Mouse (Mus musculus) intestine, embryonic 16.5 days (tissue): ENCODE results near the gene Pear1. TPM values are rescaled to one million over a fixed set of nuclear protein-coding genes. Genes with fewer than 3 reads are reported as not detected.

Source experiments
- ATAC-seq: fragments of 200-750 bp; cut with Nextera tagmentation; 2 replicates; pipeline ENCODE4 v1.8.0; 2017; ENCODE audit warnings: moderate TSS enrichment, moderate library complexity
- H3K27ac ChIP-seq: fragments of 300-500 bp; sonication (generic); 2 replicates; pipeline ENCODE4 v1.5.1; 2014; ENCODE audit warnings: mild to moderate bottlenecking, low read length
- H3K27me3 ChIP-seq: fragments of 300-500 bp; sonication (generic); replicated peaks from 2 replicates; pipeline ENCODE4 v1.6.1; 2014; ENCODE audit warnings: low read length, control low read depth, mixed read lengths; ENCODE audit not compliant: control insufficient read depth, insufficient read depth
- H3K36me3 ChIP-seq: fragments of 300-500 bp; sonication (generic); 2 replicates; pipeline ENCODE4 v1.6.1; 2014; ENCODE audit warnings: low read length, control low read depth; ENCODE audit not compliant: control insufficient read depth, insufficient read depth
- H3K4me1 ChIP-seq: fragments of 300-500 bp; sonication (generic); 2 replicates; pipeline ENCODE4 v1.6.1; 2014; ENCODE audit warnings: low read length, control low read depth, mixed read lengths; ENCODE audit not compliant: control insufficient read depth, insufficient read depth
- H3K4me2 ChIP-seq: fragments of 300-500 bp; sonication (generic); 2 replicates; pipeline ENCODE4 v1.6.1; 2014; ENCODE audit warnings: low read depth, low read length, control low read depth
- H3K4me3 ChIP-seq: fragments of 300-500 bp; sonication (generic); 2 replicates; pipeline ENCODE4 v1.5.1; 2014; ENCODE audit warnings: mild to moderate bottlenecking, low read length
- H3K9ac ChIP-seq: fragments of 300-500 bp; sonication (generic); 2 replicates; pipeline ENCODE4 v1.6.1; 2014; ENCODE audit warnings: low read depth, low read length
- H3K9me3 ChIP-seq: fragments of 300-500 bp; sonication (generic); 2 replicates; pipeline ENCODE4 v1.6.1; 2016; ENCODE audit warnings: low read length, control low read depth; ENCODE audit not compliant: control insufficient read depth
- WGBS: fragments of 180-500 bp; shearing (Covaris S2); extraction: QIAGEN DNeasy Blood & Tissue Kit; methylation state at CpG from one replicate; pipeline ENCODE4 v1.1.7; 2014; 5-methylcytosine and 5-hydroxymethylcytosine counted together
- polyA plus RNA-seq: library from polyadenylated mRNA; unstranded; fragments of >200 nt; fragmentation: Nextera tagmentation; extraction: Ambion mirVana; gene quantifications from 2 replicates; pipeline ENCODE4 v1.2.1, GENCODE M21; 2015

Pear1 gene
- polyA plus RNA-seq, 1 experiment from 2014 or later, result 22.2 TPM

DNA sequence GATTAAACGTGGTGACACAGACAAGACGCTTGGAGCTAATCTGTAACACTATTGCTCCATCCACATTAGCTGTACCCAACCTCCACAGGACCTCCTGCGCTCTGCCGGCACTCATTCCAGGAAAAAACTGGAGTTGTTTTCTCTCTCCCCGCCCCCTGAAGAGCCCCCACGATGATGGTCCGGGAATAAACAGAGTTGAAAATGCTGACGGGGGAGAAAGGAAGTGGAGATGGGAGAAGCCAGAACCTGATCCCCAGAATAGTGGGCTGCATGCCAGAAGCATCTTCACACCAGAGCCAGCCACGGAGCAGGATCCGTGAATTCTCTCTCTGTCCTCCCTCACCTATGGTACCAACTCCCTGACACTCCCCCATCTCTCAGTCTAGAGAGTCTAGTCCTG lies 59.6 kb downstream of the Pear1 start:
- 17% methylated on average over 10 of the region's 10 CpGs for WGBS
- no peak for ATAC-seq
- peak overlapping the region; percentile 89 for H3K27ac ChIP-seq
- H3K4me1 ChIP-seq, result peaks cover 60% of the 10 kb centered on the region
- H3K27me3 ChIP-seq, result no peaks in the 10 kb centered on the region
- H3K36me3 ChIP-seq, result no peaks in the 10 kb centered on the region
- peak overlapping the region; percentile 62 for H3K9ac ChIP-seq
- H3K4me2 ChIP-seq, result peak overlapping the region; percentile 55
- H3K9me3 ChIP-seq, result no peaks in the 10 kb centered on the region
- peak overlapping the region; percentile 26 for H3K4me3 ChIP-seq

DNA sequence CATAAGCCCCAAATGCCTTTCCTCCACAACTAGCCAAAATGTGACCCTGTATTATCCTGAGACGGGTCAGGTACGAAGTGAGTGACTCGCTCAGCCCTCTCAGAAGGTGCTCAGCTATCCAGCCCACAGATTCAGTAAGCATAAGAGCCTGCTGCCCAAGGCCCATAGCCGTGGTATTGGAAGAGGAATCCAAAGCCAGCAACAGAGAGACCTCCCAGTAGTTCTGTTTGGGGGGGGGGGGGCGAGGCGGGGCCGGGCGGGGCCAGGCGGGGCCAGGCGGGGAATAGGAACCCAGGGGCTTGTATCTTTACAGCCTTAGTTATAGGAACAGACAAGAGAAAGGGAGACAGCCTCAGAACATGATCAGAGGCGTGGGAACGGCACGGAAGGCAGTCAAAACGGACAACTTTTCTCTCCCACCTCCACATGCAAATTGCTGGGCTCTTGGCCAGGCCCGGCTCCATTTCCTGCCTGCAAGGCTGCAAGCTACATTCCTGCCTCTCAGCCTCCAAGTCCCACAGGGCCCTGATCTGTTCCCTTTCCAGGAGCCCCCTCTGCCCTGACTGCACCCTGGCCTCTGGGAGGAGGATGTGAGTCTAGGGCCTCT lies 60.3 kb downstream of the Pear1 start:
- peak; percentile 45 for ATAC-seq
- no peaks in the 10 kb centered on the region for H3K9me3 ChIP-seq
- peak overlapping the region; percentile 89 for H3K27ac ChIP-seq
- H3K4me3 ChIP-seq, result peak overlapping the region; percentile 26
- no peaks in the 10 kb centered on the region for H3K36me3 ChIP-seq
- peak overlapping the region; percentile 57 for H3K9ac ChIP-seq
- peaks cover 66% of the 10 kb centered on the region for H3K4me1 ChIP-seq
- 19% methylated on average over 12 of the region's 15 CpGs for WGBS
- H3K27me3 ChIP-seq, result no peaks in the 10 kb centered on the region
- H3K4me2 ChIP-seq, result peak overlapping the region; percentile 55

DNA sequence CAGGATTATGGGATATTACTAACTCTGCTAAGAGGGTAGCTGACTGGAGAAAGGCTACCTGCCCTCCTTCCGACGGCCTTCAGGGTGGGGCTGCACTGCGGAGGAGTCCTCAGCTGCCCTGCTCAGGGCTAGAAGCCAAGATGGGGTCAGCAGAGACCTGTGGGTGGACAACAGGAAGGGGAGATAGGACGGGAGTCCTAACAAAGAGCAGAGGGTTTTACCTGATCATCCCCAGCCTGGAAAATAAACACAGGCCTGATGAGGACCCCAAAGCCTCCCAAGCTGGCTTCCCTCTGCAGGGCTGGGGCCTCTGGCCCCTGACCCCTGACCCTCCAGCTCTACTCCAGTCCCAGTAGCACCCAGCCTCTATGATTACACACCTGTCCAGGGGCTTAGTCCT lies 60.9 kb downstream of the Pear1 start:
- H3K4me3 ChIP-seq, result peak overlapping the region; percentile 26; the same call in 1 of the 2 replicates
- H3K9ac ChIP-seq, result peak overlapping the region; percentile 57
- no peaks in the 10 kb centered on the region for H3K9me3 ChIP-seq
- no peaks in the 10 kb centered on the region for H3K36me3 ChIP-seq
- H3K4me1 ChIP-seq, result peaks cover 68% of the 10 kb centered on the region
- H3K27me3 ChIP-seq, result no peaks in the 10 kb centered on the region
- WGBS, result 46% methylated on average over 4 of the region's 4 CpGs
- H3K4me2 ChIP-seq, result peak overlapping the region; percentile 55
- H3K27ac ChIP-seq, result peak overlapping the region; percentile 89
- no peak for ATAC-seq

DNA sequence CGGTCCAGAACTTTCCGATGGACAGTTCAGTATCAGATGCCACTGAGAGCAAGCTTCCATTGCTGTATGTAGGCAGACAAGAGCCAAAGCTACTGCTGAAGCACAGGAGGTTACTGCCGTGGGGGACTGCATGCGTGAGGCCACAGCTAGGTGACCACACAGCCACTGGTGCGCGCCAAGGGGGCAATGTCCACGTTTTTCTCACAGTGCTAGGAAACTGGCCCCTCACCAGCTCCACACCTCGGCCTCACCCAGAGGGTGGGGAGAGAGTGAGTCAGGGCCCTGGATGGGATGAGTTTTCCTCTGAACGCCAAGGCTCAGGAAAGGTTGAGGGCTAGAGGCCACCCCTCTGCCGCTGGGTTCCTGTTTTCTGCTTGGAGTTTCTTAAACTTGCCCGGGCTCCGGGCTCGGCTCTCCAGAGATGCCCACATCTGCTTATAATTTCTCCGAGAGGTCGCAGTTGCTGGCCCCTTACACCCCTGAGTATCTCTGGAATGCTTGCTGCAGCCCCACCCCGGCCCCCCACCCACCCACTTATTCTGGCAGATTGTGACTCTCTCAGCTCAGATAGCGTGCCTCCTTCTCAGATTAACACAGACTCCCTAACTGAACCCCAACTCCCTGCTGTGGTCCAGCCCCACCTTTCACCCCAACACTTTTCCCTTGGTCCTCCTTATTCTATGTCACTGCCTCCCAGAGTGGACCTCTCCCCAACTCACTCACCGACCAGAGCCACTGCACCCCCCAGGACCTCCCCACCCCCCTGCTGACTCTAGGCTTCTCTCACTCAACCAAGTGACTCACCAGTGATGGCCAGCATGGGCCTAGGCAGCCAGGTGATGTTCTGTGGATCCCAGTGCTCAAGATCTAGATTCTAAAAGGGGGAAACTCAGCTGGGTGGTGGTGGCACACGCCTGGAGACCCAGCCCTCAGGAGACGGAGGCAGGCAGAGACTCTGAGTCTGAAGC lies 62.4 kb downstream of the Pear1 start:
- no peaks in the 10 kb centered on the region for H3K27me3 ChIP-seq
- H3K9me3 ChIP-seq, result no peaks in the 10 kb centered on the region
- no peaks in the 10 kb centered on the region for H3K36me3 ChIP-seq
- no peak overlapping the region; the same call in 1 of the 2 replicates for H3K4me3 ChIP-seq
- peaks cover 61% of the 10 kb centered on the region for H3K4me1 ChIP-seq
- WGBS, result 51% methylated on average over 20 of the region's 20 CpGs
- H3K27ac ChIP-seq, result peak overlapping the region; percentile 54
- peak overlapping the region; percentile 37 for H3K4me2 ChIP-seq
- peak overlapping the region; percentile 39 for H3K9ac ChIP-seq
- ATAC-seq, result peak; percentile 59

DNA sequence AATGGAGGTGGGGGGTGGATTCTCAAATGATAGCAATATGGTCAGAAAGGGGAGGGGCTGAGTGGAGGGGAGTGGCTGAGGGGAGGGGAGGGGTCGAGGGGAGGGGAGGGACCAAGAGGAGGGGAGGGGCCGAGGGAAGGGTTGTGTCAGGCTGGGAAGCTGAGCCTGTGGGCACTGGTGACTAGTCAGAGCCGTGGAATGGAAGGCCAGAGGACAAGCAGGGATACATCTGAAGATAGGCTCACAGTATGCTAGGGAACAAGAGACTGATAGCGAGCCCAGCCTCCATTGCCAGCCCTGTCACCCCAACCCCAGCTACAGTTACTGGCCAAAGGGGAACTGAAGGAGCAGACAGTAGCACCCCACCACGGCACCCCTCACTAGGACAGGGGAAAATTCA lies 65.5 kb downstream of the Pear1 start:
- no peaks in the 10 kb centered on the region for H3K27me3 ChIP-seq
- H3K4me1 ChIP-seq, result peaks cover 37% of the 10 kb centered on the region
- peak overlapping the region; percentile 29; the same call in 1 of the 2 replicates for H3K9ac ChIP-seq
- ATAC-seq, result no peak
- no peak overlapping the region for H3K4me3 ChIP-seq
- no peak overlapping the region for H3K27ac ChIP-seq
- H3K9me3 ChIP-seq, result no peaks in the 10 kb centered on the region
- no peak overlapping the region for H3K4me2 ChIP-seq
- H3K36me3 ChIP-seq, result peaks cover 5% of the 10 kb centered on the region; the same call in 1 of the 2 replicates
- 31% methylated on average over 5 of the region's 5 CpGs for WGBS

DNA sequence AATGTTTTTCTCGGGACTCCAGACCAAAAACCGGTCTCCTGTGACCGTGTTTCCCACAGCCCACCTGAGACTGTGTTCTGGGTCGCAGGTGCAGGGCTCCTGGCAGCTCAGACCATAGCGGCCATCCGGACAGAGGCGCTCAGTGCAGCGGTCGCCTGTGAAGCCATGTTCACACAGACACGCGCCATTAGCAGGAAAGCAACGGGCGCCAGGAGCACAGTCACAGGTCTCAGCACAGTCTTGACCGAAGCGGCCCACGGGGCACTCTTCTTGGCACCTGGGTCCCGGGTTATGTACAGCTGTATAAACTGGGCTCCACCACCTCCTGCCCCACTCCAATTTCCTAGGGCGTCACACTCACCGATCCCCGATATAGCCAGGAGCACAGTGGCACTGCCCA lies 67.6 kb downstream of the Pear1 start:
- H3K27me3 ChIP-seq, result 0 out of 2 replicates have a peak, but pooled peaks cover 4% of the 10 kb centered on the region
- no peaks in the 10 kb centered on the region for H3K9me3 ChIP-seq
- H3K9ac ChIP-seq, result 0 out of 2 replicates have a peak overlapping the region, but pooled peaks have one; percentile 48
- H3K4me2 ChIP-seq, result 0 out of 2 replicates have a peak overlapping the region, but pooled peaks have one; percentile 39
- ATAC-seq, result 0 out of 2 replicates have a peak, but pooled peaks have one; percentile 1
- H3K4me1 ChIP-seq, result peaks cover 17% of the 10 kb centered on the region
- peaks cover 10% of the 10 kb centered on the region; the same call in 1 of the 2 replicates for H3K36me3 ChIP-seq
- H3K27ac ChIP-seq, result no peak overlapping the region
- 59% methylated on average over 20 of the region's 20 CpGs for WGBS
- H3K4me3 ChIP-seq, result no peak overlapping the region

DNA sequence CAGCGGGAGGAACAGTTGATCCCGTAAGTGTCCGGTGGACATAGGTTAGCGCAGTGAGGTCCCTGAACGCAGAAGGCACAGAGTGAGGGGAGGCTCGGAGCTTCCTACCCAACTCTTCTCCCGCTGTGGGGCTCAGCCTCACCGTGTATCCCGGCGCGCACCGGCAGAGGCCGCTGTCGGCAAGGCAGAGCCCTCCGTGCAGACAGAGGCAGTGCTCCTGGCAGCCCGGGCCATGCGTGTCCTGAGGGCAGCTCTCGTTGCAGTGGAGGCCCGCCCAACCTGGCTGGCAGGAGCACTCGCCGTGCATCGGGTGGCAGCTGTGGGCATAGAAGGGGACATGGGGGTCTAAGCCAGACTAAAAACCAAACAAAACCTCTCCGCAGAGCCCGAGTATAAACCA lies 68.1 kb downstream of the Pear1 start:
- Histone ChIP-seq H3K36me3 (peaks cover 10% of the 10 kb centered on the region; the same call in 1 of the 2 replicates), H3K9ac (peak overlapping the region; percentile 48; the same call in 1 of the 2 replicates), H3K27me3 (0 out of 2 replicates have a peak, but pooled peaks cover 4% of the 10 kb centered on the region), H3K27ac (no peak overlapping the region), H3K4me1 (peaks cover 13% of the 10 kb centered on the region), H3K9me3 (no peaks in the 10 kb centered on the region), H3K4me2 (peak overlapping the region; percentile 39; the same call in 1 of the 2 replicates), H3K4me3 (no peak overlapping the region)
- ATAC-seq, result peak; percentile 87
- 5% methylated on average over 24 of the region's 24 CpGs for WGBS

DNA sequence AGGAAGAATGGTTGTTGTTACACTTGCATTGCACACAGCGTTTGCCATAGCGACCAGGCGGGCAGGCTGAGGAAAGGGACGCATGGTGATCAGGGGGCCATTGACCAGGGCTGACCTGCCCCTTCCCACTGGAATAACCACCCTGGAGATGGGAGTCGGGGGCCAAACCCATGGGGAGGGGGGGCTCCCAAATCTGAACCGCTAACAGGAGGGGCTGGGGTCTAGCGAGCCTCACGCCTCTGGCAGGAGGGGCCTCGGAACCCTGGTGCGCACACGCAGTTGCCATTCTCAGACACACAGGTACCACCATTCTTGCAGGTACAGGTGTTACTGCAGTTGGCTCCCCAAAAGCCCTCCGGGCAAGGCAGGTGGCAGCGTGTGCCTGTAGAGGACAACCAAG lies 70.3 kb downstream of the Pear1 start:
- ATAC-seq, result no peak
- no peak overlapping the region for H3K4me3 ChIP-seq
- H3K4me2 ChIP-seq, result no peak overlapping the region
- 0 out of 2 replicates have a peak, but pooled peaks cover 4% of the 10 kb centered on the region for H3K27me3 ChIP-seq
- H3K9ac ChIP-seq, result no peak overlapping the region
- H3K27ac ChIP-seq, result no peak overlapping the region
- H3K4me1 ChIP-seq, result peaks cover 7% of the 10 kb centered on the region
- no peaks in the 10 kb centered on the region for H3K9me3 ChIP-seq
- 86% methylated on average over 13 of the region's 13 CpGs for WGBS
- peaks cover 18% of the 10 kb centered on the region; the same call in 1 of the 2 replicates for H3K36me3 ChIP-seq

DNA sequence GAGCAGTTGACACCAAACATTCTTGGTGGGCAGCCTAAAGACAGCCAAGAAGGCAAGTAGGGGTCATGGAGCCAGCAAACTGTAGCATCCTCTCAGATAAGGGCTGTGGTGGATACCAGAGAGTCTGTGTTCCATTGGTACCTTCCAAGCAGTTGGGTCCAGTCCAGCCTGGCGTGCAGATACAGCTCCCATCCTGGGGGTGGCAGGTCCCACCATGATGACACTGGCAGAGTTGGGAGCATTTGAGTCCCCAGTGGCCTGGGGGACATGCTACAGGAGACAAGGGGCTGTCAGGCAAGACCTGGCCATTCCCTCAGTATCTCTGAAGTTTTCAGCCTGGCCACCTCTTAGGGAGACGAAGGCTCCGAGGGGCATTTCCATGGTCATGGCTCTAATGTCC lies 71.5 kb downstream of the Pear1 start:
- 0 out of 2 replicates have a peak, but pooled peaks cover 4% of the 10 kb centered on the region for H3K27me3 ChIP-seq
- no peak overlapping the region for H3K4me3 ChIP-seq
- peaks cover 18% of the 10 kb centered on the region; the same call in 1 of the 2 replicates for H3K36me3 ChIP-seq
- no peaks in the 10 kb centered on the region for H3K9me3 ChIP-seq
- 90% methylated on average over 3 of the region's 3 CpGs for WGBS
- no peak overlapping the region for H3K4me2 ChIP-seq
- no peak overlapping the region for H3K27ac ChIP-seq
- no peak for ATAC-seq
- peaks cover 11% of the 10 kb centered on the region for H3K4me1 ChIP-seq
- H3K9ac ChIP-seq, result no peak overlapping the region
